Mouse (Mus musculus): ENCODE measurements around the gene Acsl1.

- TF ChIP-seq POLR2A (IDR thresholded peaks at IDR 0.05; ENCODE audit: low read depth, low read length), result no peak
- TF ChIP-seq CTCF (IDR thresholded peaks at IDR 0.05; ENCODE audit: extremely low read depth, insufficient read length, insufficient replicate concordance, low read depth, low read length), result no peak
Measured at GRCm38 (mm10) chr8:46546431-46547176, 75.8 kb downstream of the Acsl1 start.
